Mouse (Mus musculus): ENCODE measurements around the gene Msmp. TPM values are rescaled to one million over a fixed set of nuclear protein-coding genes. Genes with fewer than 3 reads are reported as not detected.

The Msmp gene
- 0.89 and 1.1 TPM in 2 replicates for polyA plus RNA-seq (2015; fragmentation: Nextera tagmentation; extraction: Ambion mirVana)

DNA sequence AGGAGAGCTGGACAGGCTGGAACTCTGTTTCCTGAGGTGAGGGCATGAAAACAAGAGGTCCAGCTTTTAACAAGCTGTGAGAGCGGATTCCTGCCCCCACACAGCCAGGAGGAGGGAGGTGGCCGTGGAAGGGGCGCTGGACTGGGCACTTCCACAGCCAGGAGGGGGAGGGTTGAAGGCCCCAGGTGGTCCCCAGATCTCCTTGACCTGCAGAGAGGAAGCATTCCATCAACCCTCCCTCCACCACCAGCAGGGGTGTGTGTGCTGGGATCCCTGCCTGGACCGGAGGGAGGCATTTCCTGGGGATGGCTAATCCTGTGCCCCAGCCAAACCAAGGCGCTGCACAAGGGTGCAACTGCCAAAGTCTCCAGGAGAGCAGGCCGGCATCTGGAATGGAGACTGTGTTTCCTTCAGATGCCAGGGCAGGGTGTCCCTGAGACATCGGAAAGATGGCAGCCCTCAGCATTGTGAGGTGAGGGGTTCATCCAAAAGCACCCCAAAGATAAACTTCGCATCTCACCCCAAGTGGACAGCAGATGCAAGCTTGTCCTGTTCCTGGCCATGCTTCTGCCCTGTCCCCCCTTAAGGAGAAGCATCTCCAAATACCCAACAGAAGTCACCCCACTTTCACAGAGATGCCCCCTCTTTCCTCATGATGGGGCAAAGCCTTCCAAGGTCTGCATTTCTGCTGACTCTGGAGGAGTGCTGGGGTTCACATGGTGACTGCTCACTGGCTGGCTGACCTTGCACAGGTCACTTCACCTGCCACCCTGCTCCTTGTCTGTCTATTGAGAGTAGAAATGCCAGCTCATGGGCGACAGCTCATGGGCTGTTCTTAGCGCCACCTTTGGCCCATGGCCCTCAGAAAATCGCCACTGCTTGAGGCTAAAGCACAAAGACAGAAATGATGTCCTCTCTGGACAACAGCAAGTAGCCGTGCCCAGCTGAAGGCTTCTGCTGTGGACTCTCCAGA lies at the start of gene Msmp:
Gene Msmp (minus strand): TSS at position 51 of the 973 bp plus-strand sequence.
- H3K9me3 ChIP-seq (replicated peaks; ENCODE audit: control insufficient read depth, low read length), result no peaks in the 10 kb centered on the region
- no peak within 1 kb of the TSS for H3K9ac ChIP-seq (ENCODE audit: low read length)
- no peak within 1 kb of the TSS for H3K4me2 ChIP-seq (ENCODE audit: low read depth, low read length)
- H3K4me3 ChIP-seq (ENCODE audit: low read length), result no peak within 1 kb of the TSS
- peaks cover 9% of the 10 kb centered on the region for H3K4me1 ChIP-seq (ENCODE audit: control insufficient read depth, insufficient read depth, low read length)
- 0 out of 2 replicates have a peak within 1 kb of the TSS, but pooled peaks have one; percentile 3 for H3K27ac ChIP-seq (ENCODE audit: low read length)
- no peak for ATAC-seq (replicated peaks; ENCODE audit: extremely low read depth, insufficient read depth, low FRiP score)
- H3K27me3 ChIP-seq (ENCODE audit: control insufficient read depth, insufficient read depth, low read length), result no peaks in the 10 kb centered on the region
- peaks cover 29% of the 10 kb centered on the region for H3K36me3 ChIP-seq (ENCODE audit: control insufficient read depth, insufficient read depth)
- 50% methylated on average over 12 of the region's 12 CpGs for WGBS

DNA sequence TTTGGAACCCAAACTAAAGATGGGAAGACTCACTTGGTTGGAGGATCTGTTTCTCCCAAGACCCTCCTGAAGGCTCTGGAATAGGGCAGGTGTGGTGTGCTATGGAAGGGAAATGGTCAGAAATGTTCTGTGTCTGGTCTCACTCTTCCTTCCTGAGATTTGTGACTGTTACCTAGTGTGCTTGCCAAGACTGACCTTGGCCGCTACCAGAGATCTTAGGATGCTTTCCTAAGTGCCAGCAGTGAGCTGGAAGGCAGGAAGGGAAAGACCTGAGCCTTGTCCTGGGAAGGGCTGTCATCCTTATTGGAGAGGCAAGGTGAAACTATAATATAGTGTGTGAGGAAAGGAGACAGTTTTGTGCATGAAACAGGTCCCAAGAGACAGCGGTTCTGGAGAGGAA lies 49.4 kb upstream of the Msmp start:
- Histone ChIP-seq H3K4me1 (ENCODE audit: control insufficient read depth, insufficient read depth, low read length) (peaks cover 23% of the 10 kb centered on the region), H3K9ac (ENCODE audit: low read length) (no peak overlapping the region), H3K36me3 (ENCODE audit: control insufficient read depth, insufficient read depth) (no peaks in the 10 kb centered on the region), H3K4me2 (ENCODE audit: low read depth, low read length) (no peak overlapping the region), H3K27me3 (ENCODE audit: control insufficient read depth, insufficient read depth, low read length) (no peaks in the 10 kb centered on the region), H3K4me3 (ENCODE audit: low read length) (no peak overlapping the region), H3K27ac (ENCODE audit: low read length) (no peak overlapping the region), H3K9me3 (replicated peaks; ENCODE audit: control insufficient read depth, low read length) (no peaks in the 10 kb centered on the region)
- 88% methylated on average over 2 of the region's 2 CpGs for WGBS
- no peak for ATAC-seq (replicated peaks; ENCODE audit: extremely low read depth, insufficient read depth, low FRiP score)

DNA sequence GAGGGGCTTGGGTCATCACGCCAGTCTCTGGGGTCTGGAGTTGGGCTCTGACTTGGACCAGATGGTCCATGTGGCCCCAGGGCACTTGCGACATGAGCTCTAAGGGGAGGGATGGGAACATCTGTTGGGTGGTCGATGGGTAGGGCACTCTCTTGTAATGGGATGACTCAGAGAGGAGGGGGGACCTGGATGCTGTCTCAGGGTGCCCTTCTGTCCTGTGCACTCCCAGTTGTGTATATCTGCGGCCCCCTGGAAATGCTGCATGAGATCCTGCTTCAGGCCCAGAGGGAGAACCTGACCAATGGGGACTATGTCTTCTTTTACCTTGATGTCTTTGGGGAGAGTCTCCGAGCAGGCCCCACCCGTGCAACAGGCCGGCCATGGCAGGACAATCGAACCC lies 49.0 kb upstream of the Msmp start:
- no peak for ATAC-seq (replicated peaks; ENCODE audit: extremely low read depth, insufficient read depth, low FRiP score)
- H3K36me3 ChIP-seq (ENCODE audit: control insufficient read depth, insufficient read depth), result no peaks in the 10 kb centered on the region
- H3K27me3 ChIP-seq (ENCODE audit: control insufficient read depth, insufficient read depth, low read length), result no peaks in the 10 kb centered on the region
- no peak overlapping the region for H3K4me2 ChIP-seq (ENCODE audit: low read depth, low read length)
- H3K9me3 ChIP-seq (replicated peaks; ENCODE audit: control insufficient read depth, low read length), result no peaks in the 10 kb centered on the region
- H3K4me3 ChIP-seq (ENCODE audit: low read length), result no peak overlapping the region
- WGBS, result 87% methylated on average over 8 of the region's 8 CpGs
- no peak overlapping the region for H3K27ac ChIP-seq (ENCODE audit: low read length)
- no peak overlapping the region for H3K9ac ChIP-seq (ENCODE audit: low read length)
- peaks cover 23% of the 10 kb centered on the region for H3K4me1 ChIP-seq (ENCODE audit: control insufficient read depth, insufficient read depth, low read length)

DNA sequence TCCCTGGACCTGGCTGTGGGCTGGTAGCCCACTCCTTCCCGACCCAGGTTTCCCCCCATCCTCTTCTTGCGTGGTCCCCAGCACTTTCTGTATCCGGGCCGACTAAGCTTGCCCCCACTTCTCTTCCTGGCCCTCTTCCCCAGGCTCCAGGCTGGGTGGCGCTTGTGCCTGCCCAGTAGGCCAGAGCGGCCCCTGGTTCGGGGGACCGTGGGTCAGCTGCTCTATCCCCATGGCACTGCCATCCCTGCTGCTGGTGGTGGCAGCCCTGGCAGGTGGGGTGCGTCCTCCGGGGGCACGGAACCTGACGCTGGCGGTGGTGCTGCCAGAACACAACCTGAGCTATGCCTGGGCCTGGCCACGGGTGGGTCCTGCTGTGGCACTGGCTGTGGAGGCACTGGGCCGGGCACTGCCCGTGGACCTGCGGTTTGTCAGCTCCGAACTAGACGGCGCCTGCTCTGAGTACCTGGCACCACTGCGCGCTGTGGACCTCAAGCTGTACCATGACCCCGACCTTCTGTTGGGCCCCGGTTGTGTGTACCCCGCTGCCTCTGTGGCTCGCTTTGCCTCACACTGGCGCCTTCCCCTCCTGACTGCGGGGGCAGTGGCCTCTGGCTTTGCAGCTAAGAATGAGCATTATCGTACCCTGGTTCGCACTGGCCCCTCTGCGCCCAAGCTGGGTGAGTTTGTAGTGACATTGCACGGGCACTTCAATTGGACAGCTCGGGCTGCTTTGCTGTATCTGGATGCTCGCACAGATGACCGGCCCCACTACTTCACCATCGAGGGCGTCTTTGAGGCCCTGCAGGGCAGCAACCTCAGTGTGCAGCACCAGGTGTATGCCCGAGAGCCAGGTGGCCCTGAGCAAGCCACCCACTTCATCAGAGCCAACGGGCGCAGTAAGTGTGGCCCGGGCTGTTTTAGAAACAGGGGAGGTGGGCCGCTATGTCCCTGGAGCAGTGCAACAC lies 47.9 kb upstream of the Msmp start:
- peak; percentile 41 for ATAC-seq (replicated peaks; ENCODE audit: extremely low read depth, insufficient read depth, low FRiP score)
- 51% methylated on average over 42 of the region's 42 CpGs for WGBS
- no peaks in the 10 kb centered on the region for H3K36me3 ChIP-seq (ENCODE audit: control insufficient read depth, insufficient read depth)
- no peak overlapping the region; the same call in 1 of the 2 replicates for H3K27ac ChIP-seq (ENCODE audit: low read length)
- H3K4me3 ChIP-seq (ENCODE audit: low read length), result peak overlapping the region; percentile 70
- peaks cover 23% of the 10 kb centered on the region for H3K4me1 ChIP-seq (ENCODE audit: control insufficient read depth, insufficient read depth, low read length)
- no peaks in the 10 kb centered on the region for H3K9me3 ChIP-seq (replicated peaks; ENCODE audit: control insufficient read depth, low read length)
- H3K4me2 ChIP-seq (ENCODE audit: low read depth, low read length), result peak overlapping the region; percentile 71
- no peaks in the 10 kb centered on the region for H3K27me3 ChIP-seq (ENCODE audit: control insufficient read depth, insufficient read depth, low read length)
- H3K9ac ChIP-seq (ENCODE audit: low read length), result peak overlapping the region; percentile 92

DNA sequence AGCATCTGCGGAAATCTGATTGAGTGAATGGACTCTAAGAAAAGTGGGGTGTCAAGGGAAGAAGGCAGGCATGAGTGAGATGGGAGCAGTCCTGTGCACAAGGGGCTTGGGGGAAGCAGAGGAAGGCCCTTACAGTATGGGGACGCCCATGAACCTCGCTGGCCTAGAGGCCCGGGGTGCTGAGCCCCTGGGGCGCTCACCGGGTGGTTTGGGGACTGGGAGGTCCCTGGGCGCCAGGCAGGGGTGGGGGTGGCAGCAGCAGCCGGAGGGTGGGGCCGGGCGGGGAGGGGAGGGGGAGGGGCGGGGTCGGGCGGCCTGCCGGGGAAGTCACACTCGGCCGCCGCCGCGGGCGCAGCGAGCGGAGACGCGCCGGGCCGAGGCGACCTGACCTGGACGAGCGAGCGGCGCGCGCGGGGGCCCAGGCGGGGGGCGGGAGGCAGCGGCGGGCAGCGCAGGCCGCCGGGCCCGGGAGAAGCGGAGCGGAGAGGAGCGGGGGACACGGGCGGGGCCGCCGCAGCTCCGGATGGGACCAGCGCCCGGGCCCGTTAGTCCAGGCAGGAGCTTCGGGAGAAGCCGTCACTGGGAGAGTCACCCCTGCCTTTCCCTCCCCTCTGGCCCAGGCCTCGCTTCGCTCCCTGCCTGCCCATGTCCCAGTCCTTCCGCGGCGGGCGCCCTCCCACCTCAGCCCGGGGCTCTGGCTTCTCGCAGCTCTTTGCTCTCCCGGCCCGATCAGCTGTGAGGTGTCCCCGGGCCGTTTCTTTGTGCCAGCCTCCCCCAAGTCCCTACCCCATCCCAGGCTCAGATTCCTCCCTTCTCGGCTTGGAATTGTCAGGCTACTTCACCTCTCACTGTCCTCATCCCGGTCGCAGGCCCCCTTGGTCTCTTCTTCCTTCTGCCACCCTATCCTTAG lies 47.0 kb upstream of the Msmp start, which contains the start of gene Npr2:
Gene Npr2 (plus strand): TSS at position 890 of the 910 bp plus-strand sequence.
- Histone ChIP-seq H3K4me2 (ENCODE audit: low read depth, low read length) (peak within 1 kb of the TSS; percentile 71), H3K36me3 (ENCODE audit: control insufficient read depth, insufficient read depth) (no peaks in the 10 kb centered on the region), H3K9ac (ENCODE audit: low read length) (peak within 1 kb of the TSS; percentile 92), H3K27ac (ENCODE audit: low read length) (peak within 1 kb of the TSS; percentile 82), H3K4me1 (ENCODE audit: control insufficient read depth, insufficient read depth, low read length) (peaks cover 23% of the 10 kb centered on the region), H3K27me3 (ENCODE audit: control insufficient read depth, insufficient read depth, low read length) (no peaks in the 10 kb centered on the region), H3K4me3 (ENCODE audit: low read length) (peak within 1 kb of the TSS; percentile 70), H3K9me3 (replicated peaks; ENCODE audit: control insufficient read depth, low read length) (no peaks in the 10 kb centered on the region)
- 1% methylated on average over 54 of the region's 70 CpGs for WGBS
- ATAC-seq (replicated peaks; ENCODE audit: extremely low read depth, insufficient read depth, low FRiP score), result peak; percentile 60

DNA sequence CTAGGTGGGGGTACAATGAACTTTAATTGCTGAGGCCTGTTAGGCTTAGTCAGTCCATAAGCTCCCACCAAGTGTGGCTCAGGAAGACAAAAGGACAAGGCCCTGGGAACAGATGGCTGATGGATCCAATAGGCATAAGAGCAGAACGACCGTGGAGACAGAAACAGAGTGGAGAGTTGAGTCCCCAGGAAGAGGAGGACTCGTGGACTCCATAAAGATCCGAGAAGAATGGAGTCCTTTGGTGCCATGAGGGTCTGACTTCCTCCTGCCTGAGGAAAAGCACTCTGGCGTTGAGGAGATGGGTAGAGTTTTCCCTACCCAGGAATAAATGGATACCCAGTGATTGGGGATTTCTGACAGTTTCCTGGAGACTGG lies 46.4 kb upstream of the Msmp start:
- WGBS, result 30% methylated on average over 5 of the region's 5 CpGs
- peaks cover under 1% of the 10 kb centered on the region; the same call in 1 of the 2 replicates for H3K9me3 ChIP-seq (replicated peaks; ENCODE audit: control insufficient read depth, low read length)
- peak overlapping the region; percentile 71 for H3K4me2 ChIP-seq (ENCODE audit: low read depth, low read length)
- ATAC-seq (replicated peaks; ENCODE audit: extremely low read depth, insufficient read depth, low FRiP score), result no peak; the same call in 1 of the 2 replicates
- H3K36me3 ChIP-seq (ENCODE audit: control insufficient read depth, insufficient read depth), result no peaks in the 10 kb centered on the region
- H3K9ac ChIP-seq (ENCODE audit: low read length), result peak overlapping the region; percentile 92
- H3K27ac ChIP-seq (ENCODE audit: low read length), result peak overlapping the region; percentile 82
- peak overlapping the region; percentile 70 for H3K4me3 ChIP-seq (ENCODE audit: low read length)
- no peaks in the 10 kb centered on the region for H3K27me3 ChIP-seq (ENCODE audit: control insufficient read depth, insufficient read depth, low read length)
- peaks cover 23% of the 10 kb centered on the region for H3K4me1 ChIP-seq (ENCODE audit: control insufficient read depth, insufficient read depth, low read length)

DNA sequence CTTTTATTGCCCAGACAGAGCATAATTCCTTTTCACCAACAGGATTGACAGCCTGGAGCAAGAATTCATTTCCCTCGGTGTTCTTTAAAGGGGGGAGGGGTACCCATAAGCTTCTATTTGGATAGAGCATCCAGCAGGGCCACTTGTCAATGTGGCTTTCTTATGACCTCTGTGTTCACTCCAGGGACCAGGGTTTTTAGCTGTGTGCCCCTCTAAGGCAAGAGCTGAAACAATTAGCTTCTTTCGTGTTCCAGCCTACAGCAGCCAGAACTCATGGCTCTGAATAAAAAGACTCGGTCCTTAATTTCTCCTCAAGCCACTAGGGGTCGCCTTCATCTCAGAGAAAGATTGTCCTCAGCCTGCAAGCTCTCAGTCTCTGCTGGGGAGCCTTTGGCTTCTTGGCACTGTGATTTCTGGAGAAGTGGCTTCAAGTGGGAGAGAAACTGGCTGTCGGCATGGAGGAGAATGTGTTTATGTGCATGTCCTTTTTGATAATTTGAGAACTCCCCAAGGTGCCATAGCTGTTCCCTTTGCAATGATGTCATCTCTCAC lies 45.8 kb upstream of the Msmp start:
- Histone ChIP-seq H3K36me3 (ENCODE audit: control insufficient read depth, insufficient read depth) (peaks cover 3% of the 10 kb centered on the region; the same call in 1 of the 2 replicates), H3K9me3 (replicated peaks; ENCODE audit: control insufficient read depth, low read length) (peaks cover 6% of the 10 kb centered on the region), H3K27ac (ENCODE audit: low read length) (peak overlapping the region; percentile 82; the same call in 1 of the 2 replicates), H3K4me2 (ENCODE audit: low read depth, low read length) (peak overlapping the region; percentile 31), H3K27me3 (ENCODE audit: control insufficient read depth, insufficient read depth, low read length) (no peaks in the 10 kb centered on the region), H3K9ac (ENCODE audit: low read length) (no peak overlapping the region), H3K4me3 (ENCODE audit: low read length) (no peak overlapping the region), H3K4me1 (ENCODE audit: control insufficient read depth, insufficient read depth, low read length) (peaks cover 19% of the 10 kb centered on the region)
- 7% methylated on average over 5 of the region's 5 CpGs for WGBS
- ATAC-seq (replicated peaks; ENCODE audit: extremely low read depth, insufficient read depth, low FRiP score), result peak; percentile 69; the same call in 1 of the 2 replicates

Measured in heart, embryonic 16.5 days (tissue).